Mouse (Mus musculus) myocyte (in vitro differentiated cells): ENCODE results near the gene Hmgcl. TPM values are rescaled to one million over a fixed set of nuclear protein-coding genes. Genes with fewer than 3 reads are reported as not detected.

Source experiments
- H3K27me3 ChIP-seq: one replicate; pipeline ENCODE4 v1.6.1; 2011; ENCODE audit not compliant: control insufficient read depth, insufficient read depth, insufficient read length
- H3K36me3 ChIP-seq: one replicate; pipeline ENCODE4 v1.6.1; 2011; ENCODE audit not compliant: control insufficient read depth, insufficient read depth
- H3K4me2 ChIP-seq: one replicate; pipeline ENCODE4 v1.6.1; 2011; ENCODE audit warnings: low read depth, control low read depth
- H3K4me3 ChIP-seq: one replicate; pipeline ENCODE4 v1.5.1; 2011; ENCODE audit warnings: mild to moderate bottlenecking, control low read depth, moderate library complexity
- H3K79me2 ChIP-seq: one replicate; pipeline ENCODE4 v1.6.1; 2011; ENCODE audit not compliant: control insufficient read depth, insufficient read depth
- H3ac ChIP-seq: one replicate; pipeline ENCODE4 v1.6.1; 2011; ENCODE audit not compliant: control insufficient read depth, insufficient read length
- CEBPB ChIP-seq: IDR thresholded peaks from 2 replicates; pipeline ENCODE4 v1.6.1; 2011; ENCODE audit warnings: mild to moderate bottlenecking, moderate library complexity; ENCODE audit not compliant: poor library complexity, insufficient read depth, severe bottlenecking
- E2F4 ChIP-seq: IDR thresholded peaks from one replicate; pipeline ENCODE4 v1.6.1; 2011; ENCODE audit warnings: mild to moderate bottlenecking, control low read depth, moderate library complexity; ENCODE audit not compliant: insufficient read depth
- MAX ChIP-seq: IDR thresholded peaks from one replicate; pipeline ENCODE4 v1.6.1; 2011; ENCODE audit warnings: low read depth, mild to moderate bottlenecking, control low read depth
- MYOD1 ChIP-seq, 3 experiments: IDR thresholded peaks; one replicate each; pipeline ENCODE4 v1.6.1; 2011; ENCODE audit warnings: control low read depth in 2 of 3, low read depth in 2 of 3, mild to moderate bottlenecking in 2 of 3, moderate library complexity in 1 of 3; ENCODE audit not compliant: insufficient read length in 2 of 3, control insufficient read depth in 1 of 3
- MYOG ChIP-seq, 3 experiments: IDR thresholded peaks; one replicate each; pipeline ENCODE4 v1.6.1; 2011; ENCODE audit warnings: control low read depth in 2 of 3, low read depth in 2 of 3, mild to moderate bottlenecking in 2 of 3; ENCODE audit not compliant: insufficient read length in 2 of 3, control insufficient read depth in 1 of 3, insufficient read depth in 1 of 3
- POLR2A ChIP-seq: IDR thresholded peaks from one replicate; pipeline ENCODE4 v1.6.1; 2011; ENCODE audit warnings: low read depth, mild to moderate bottlenecking, control low read depth, moderate library complexity; ENCODE audit not compliant: insufficient read length
- POLR2AphosphoS2 ChIP-seq: IDR thresholded peaks from one replicate; pipeline ENCODE4 v1.6.1; 2011; ENCODE audit warnings: low read depth, control low read depth; ENCODE audit not compliant: insufficient read length
- REST ChIP-seq: IDR thresholded peaks from one replicate; pipeline ENCODE4 v1.6.1; 2011; ENCODE audit warnings: mild to moderate bottlenecking, control low read depth, moderate library complexity; ENCODE audit not compliant: insufficient read depth, insufficient read length
- SRF ChIP-seq: IDR thresholded peaks from one replicate; pipeline ENCODE4 v1.6.1; 2011; ENCODE audit warnings: low read depth; ENCODE audit not compliant: control insufficient read depth, insufficient read length
- TCF12 ChIP-seq: IDR thresholded peaks from one replicate; pipeline ENCODE4 v1.6.1; 2011; ENCODE audit warnings: mild to moderate bottlenecking, control low read depth; ENCODE audit not compliant: poor library complexity, insufficient read depth, severe bottlenecking
- TCF3 ChIP-seq: IDR thresholded peaks from one replicate; pipeline ENCODE4 v1.6.1; 2011; ENCODE audit warnings: low read depth, control low read depth; ENCODE audit not compliant: insufficient read length
- USF1 ChIP-seq: IDR thresholded peaks from one replicate; pipeline ENCODE4 v1.6.1; 2011; ENCODE audit warnings: low read depth, mild to moderate bottlenecking, control low read depth, moderate library complexity
- polyA plus RNA-seq: library from polyadenylated mRNA; unstranded; fragments of >200 nt; fragmentation: generic; extraction: Trizol; gene quantifications from one replicate; pipeline ENCODE4 v1.2.1, GENCODE M21; 2012; ENCODE audit warnings: missing spikeins

Hmgcl gene
- polyA plus RNA-seq = 44.1 TPM

DNA sequence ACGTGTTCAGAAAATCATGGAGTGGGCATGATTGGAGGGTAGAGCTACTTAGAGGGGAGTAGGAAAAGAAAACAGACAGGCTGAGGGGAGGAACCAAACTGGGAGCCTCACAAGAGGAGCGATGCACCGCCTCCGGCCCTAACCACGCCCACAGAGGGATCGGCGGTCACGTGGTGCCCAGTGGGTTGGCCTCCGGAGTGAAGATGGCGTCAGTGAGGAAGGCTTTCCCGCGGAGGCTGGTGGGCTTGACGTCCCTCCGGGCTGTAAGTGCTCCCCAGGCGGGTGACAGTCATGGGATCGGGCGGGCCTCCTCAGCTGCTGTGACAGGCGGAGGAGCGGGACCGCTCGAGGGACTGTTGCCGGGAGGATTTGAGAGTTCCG is at the start of gene Hmgcl:
Gene Hmgcl, plus strand, starts transcription at position 171 of the 381 bp plus-strand sequence.
- Histone ChIP-seq H3K79me2 (peaks cover 18% of the 10 kb centered on the region), H3K36me3 (no peaks in the 10 kb centered on the region), H3K27me3 (no peaks in the 10 kb centered on the region), H3ac (peak within 1 kb of the TSS; percentile 6), H3K4me2 (peak within 1 kb of the TSS; percentile 82), H3K4me3 (peak within 1 kb of the TSS; percentile 91)
- TF ChIP-seq MYOG (IDR thresholded peaks at IDR 0.05; ENCODE audit: control insufficient read depth in 1 of 3, insufficient read depth in 1 of 3, insufficient read length in 2 of 3, low read depth in 2 of 3) = no peak
- no peak for TF ChIP-seq REST
- TF ChIP-seq USF1 = peak; percentile 94
- no peak for TF ChIP-seq TCF3
- TF ChIP-seq E2F4 = no peak
- TF ChIP-seq POLR2A = peak; percentile 93
- TF ChIP-seq CEBPB = no peak
- TF ChIP-seq POLR2AphosphoS2 = peak; percentile 92
- no peak for TF ChIP-seq SRF

DNA sequence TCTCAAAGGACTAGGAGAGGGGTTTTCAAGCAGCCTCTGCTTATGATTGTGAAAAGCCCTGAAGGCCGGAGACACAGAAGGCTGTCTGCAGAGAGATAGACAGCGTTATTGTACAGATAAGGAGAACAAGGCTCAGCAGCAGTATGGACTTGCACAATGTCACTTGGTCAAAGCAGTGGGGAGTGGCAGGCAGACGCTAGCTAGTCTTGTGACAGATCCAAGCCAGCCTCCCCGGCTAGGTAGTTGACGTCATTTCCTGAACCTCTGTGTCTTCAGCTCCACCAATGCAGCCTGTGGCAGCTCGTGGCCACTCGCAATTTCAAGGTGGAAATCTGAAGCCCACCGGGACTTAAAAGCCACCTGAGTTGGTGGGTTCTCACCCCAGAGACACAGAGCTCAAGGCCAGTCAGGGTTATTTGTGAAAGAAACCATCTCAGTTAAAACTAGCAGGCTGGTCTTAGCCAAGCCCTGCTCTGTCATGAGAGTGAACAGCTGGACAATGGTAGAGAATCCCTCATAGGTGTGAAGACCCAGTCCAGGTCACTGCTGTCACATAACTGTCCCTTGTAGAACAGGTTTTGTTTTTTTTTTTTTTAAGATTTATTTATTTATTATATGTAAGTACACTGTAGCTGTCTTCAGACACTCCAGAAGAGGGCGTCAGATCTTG is 47.7 kb upstream of the Hmgcl start:
- H3K4me3 ChIP-seq = no peak overlapping the region
- H3K4me2 ChIP-seq = peak overlapping the region; percentile 30
- peaks cover 16% of the 10 kb centered on the region for H3K27me3 ChIP-seq
- H3K79me2 ChIP-seq = no peaks in the 10 kb centered on the region
- TF ChIP-seq REST (no peak), E2F4 (no peak), TCF3 (no peak), POLR2AphosphoS2 (no peak), SRF (no peak), CEBPB (no peak), USF1 (no peak), MYOD1 (IDR thresholded peaks at IDR 0.05; ENCODE audit: control insufficient read depth in 1 of 3, insufficient read length in 2 of 3, low read depth in 2 of 3) (no peak), POLR2A (no peak), TCF12 (no peak), MAX (no peak), MYOG (IDR thresholded peaks at IDR 0.05; ENCODE audit: control insufficient read depth in 1 of 3, insufficient read depth in 1 of 3, insufficient read length in 2 of 3, low read depth in 2 of 3) (no peak)
- H3K36me3 ChIP-seq = no peaks in the 10 kb centered on the region
- no peak overlapping the region for H3ac ChIP-seq

DNA sequence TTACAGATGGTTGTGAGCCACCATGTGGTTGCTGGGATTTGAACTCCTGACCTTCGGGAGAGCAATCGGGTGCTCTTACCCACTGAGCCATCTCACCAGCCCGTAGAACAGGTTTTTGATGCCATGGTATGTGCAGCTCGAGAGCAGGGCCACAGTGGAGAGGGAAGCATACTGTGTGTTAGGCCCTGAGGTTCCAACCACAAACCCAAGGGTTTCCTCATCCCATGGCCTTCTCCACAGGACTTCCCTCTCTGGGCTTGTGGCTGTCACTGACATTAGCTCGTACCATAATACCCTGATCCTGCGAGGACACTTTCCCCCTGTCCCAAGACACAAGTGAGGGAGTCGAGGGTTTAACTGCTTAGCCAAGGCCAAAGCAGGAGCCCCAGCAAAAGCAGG is 47.2 kb upstream of the Hmgcl start:
- no peaks in the 10 kb centered on the region for H3K36me3 ChIP-seq
- TF ChIP-seq REST = no peak
- no peak for TF ChIP-seq USF1
- TF ChIP-seq MYOG (IDR thresholded peaks at IDR 0.05; ENCODE audit: control insufficient read depth in 1 of 3, insufficient read depth in 1 of 3, insufficient read length in 2 of 3, low read depth in 2 of 3) = no peak
- no peak for TF ChIP-seq MAX
- TF ChIP-seq POLR2A = no peak
- no peak for TF ChIP-seq TCF3
- no peak for TF ChIP-seq CEBPB
- TF ChIP-seq MYOD1 (IDR thresholded peaks at IDR 0.05; ENCODE audit: control insufficient read depth in 1 of 3, insufficient read length in 2 of 3, low read depth in 2 of 3) = no peak
- TF ChIP-seq POLR2AphosphoS2 = no peak
- TF ChIP-seq TCF12 = no peak
- TF ChIP-seq E2F4 = no peak
- TF ChIP-seq SRF = no peak
- H3K4me3 ChIP-seq = no peak overlapping the region
- H3ac ChIP-seq = no peak overlapping the region
- no peaks in the 10 kb centered on the region for H3K79me2 ChIP-seq
- H3K4me2 ChIP-seq = no peak overlapping the region
- H3K27me3 ChIP-seq = peaks cover 20% of the 10 kb centered on the region

DNA sequence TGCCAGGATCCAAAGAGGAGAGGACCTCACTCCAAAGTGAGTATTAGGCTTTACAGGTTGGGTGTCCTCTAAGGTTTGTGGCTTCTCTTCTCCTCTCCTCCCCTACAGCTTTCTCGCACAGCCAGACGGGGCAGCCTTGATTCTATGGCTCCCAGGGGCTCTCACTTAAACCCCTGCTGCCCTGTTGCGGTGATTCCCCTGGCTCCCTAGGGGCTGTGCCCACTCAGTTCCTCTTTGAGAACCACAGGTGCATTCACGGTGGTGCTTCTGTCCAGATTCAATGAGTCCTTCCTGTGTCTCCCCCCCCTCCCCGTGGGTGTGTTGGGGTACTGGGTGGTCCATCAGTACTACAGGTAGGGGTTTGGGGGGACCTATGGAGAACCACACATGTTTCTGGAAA is 46.2 kb upstream of the Hmgcl start:
- Histone ChIP-seq H3ac (no peak overlapping the region), H3K4me2 (no peak overlapping the region), H3K4me3 (no peak overlapping the region), H3K27me3 (peaks cover 18% of the 10 kb centered on the region), H3K36me3 (no peaks in the 10 kb centered on the region), H3K79me2 (no peaks in the 10 kb centered on the region)
- TF ChIP-seq POLR2AphosphoS2 = no peak
- no peak for TF ChIP-seq CEBPB
- no peak for TF ChIP-seq E2F4
- no peak for TF ChIP-seq MYOD1 (IDR thresholded peaks at IDR 0.05; ENCODE audit: control insufficient read depth in 1 of 3, insufficient read length in 2 of 3, low read depth in 2 of 3)
- TF ChIP-seq TCF3 = no peak
- no peak for TF ChIP-seq SRF
- no peak for TF ChIP-seq TCF12
- TF ChIP-seq REST = no peak
- TF ChIP-seq MYOG (IDR thresholded peaks at IDR 0.05; ENCODE audit: control insufficient read depth in 1 of 3, insufficient read depth in 1 of 3, insufficient read length in 2 of 3, low read depth in 2 of 3) = no peak
- TF ChIP-seq MAX = no peak
- no peak for TF ChIP-seq USF1
- TF ChIP-seq POLR2A = no peak
